Mouse (Mus musculus): ENCODE measurements around the gene Limch1. TPM values are rescaled to one million over a fixed set of nuclear protein-coding genes. Genes with fewer than 3 reads are reported as not detected.

The Limch1 gene
- polyA plus RNA-seq, 2 experiments: 44.4 to 85.3 TPM

DNA sequence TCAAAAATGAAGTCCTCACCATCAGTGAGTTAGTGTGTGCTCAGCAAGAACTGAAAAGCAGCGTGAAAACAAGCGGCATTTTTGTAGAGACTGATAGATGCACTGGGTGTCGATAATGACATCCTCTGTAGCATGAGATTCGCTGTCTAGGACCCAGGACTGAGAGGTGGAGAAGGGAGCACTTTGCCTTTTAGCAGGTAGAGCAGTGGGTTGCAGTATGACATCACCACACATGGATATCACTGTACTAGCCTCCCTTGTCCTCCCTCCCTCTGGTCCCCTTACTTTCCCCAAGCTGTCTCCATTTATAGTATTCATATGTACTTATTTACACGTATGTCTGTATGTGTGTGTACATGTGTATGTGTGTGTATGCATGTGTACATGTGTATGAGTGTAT lies 23.9 kb downstream of the Limch1 start:
- WGBS: 87% methylated on average over 5 of the region's 5 CpGs
- Histone ChIP-seq H3K4me3 (replicated peaks; ENCODE audit: low read length) (no peak overlapping the region), H3K4me2 (replicated peaks; ENCODE audit: low read depth, low read length, severe bottlenecking) (no peak overlapping the region), H3K4me1 (ENCODE audit: control insufficient read depth, insufficient read depth, low read length) (peaks cover 19% of the 10 kb centered on the region), H3K9ac (ENCODE audit: low read depth, low read length, severe bottlenecking) (no peak overlapping the region), H3K27ac (replicated peaks; ENCODE audit: low read depth, low read length) (no peak overlapping the region), H3K9me3 (ENCODE audit: control insufficient read depth, low read length) (no peaks in the 10 kb centered on the region), H3K27me3 (ENCODE audit: control insufficient read depth, insufficient read depth, low read length) (no peaks in the 10 kb centered on the region), H3K36me3 (ENCODE audit: control insufficient read depth, insufficient read depth, low read length) (no peaks in the 10 kb centered on the region)
- no peak for DNase-seq (ENCODE audit: low spot score)
- ATAC-seq (ENCODE audit: low FRiP score, low read depth): no peak
- no peak for TF ChIP-seq POLR2A (IDR thresholded peaks at IDR 0.05; ENCODE audit: borderline replicate concordance, extremely low read depth, insufficient read depth, insufficient read length)

DNA sequence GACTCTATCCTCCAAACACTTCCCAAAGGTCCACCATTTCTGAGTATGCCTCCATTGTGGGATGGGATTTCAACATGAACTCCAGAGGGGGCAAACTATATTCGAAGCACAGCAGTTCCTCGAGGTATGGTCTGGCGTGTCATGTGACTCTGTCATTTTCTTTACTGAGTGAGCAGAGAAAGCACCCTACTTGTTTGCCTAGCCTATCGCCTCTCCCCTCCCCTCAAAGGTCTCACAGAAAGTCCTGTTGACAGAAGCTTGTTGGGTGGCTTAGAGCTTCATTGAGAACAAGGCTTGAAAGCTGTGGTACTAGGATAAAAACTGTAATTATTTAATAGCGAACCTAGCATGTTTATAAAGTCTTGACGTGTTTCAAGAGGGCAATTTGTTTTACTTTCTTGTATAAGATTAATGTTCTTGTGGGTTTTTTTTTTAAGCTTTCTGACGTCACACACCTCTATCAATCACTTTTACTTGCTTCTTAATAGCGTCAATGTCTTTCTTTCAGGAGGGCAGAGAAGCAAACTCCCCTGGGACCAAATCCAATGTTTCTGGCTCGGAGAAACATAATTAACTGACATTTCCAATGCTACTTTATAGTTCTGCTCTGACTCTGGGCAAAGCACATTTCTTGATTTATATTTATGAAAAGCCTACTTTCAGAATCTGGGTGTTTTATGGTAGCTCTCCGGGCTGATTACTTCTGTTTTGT lies 32.5 kb downstream of the Limch1 start:
- no peak for DNase-seq (ENCODE audit: low spot score)
- no peak overlapping the region for H3K4me2 ChIP-seq (replicated peaks; ENCODE audit: low read depth, low read length, severe bottlenecking)
- no peaks in the 10 kb centered on the region for H3K27me3 ChIP-seq (ENCODE audit: control insufficient read depth, insufficient read depth, low read length)
- no peak overlapping the region for H3K4me3 ChIP-seq (replicated peaks; ENCODE audit: low read length)
- ATAC-seq (ENCODE audit: low FRiP score, low read depth): no peak
- H3K9ac ChIP-seq (ENCODE audit: low read depth, low read length, severe bottlenecking): no peak overlapping the region
- H3K9me3 ChIP-seq (ENCODE audit: control insufficient read depth, low read length): no peaks in the 10 kb centered on the region
- no peaks in the 10 kb centered on the region for H3K36me3 ChIP-seq (ENCODE audit: control insufficient read depth, insufficient read depth, low read length)
- no peak for TF ChIP-seq POLR2A (IDR thresholded peaks at IDR 0.05; ENCODE audit: borderline replicate concordance, extremely low read depth, insufficient read depth, insufficient read length)
- no peak overlapping the region for H3K27ac ChIP-seq (replicated peaks; ENCODE audit: low read depth, low read length)
- peaks cover 16% of the 10 kb centered on the region for H3K4me1 ChIP-seq (ENCODE audit: control insufficient read depth, insufficient read depth, low read length)
- 57% methylated on average over 10 of the region's 10 CpGs for WGBS

DNA sequence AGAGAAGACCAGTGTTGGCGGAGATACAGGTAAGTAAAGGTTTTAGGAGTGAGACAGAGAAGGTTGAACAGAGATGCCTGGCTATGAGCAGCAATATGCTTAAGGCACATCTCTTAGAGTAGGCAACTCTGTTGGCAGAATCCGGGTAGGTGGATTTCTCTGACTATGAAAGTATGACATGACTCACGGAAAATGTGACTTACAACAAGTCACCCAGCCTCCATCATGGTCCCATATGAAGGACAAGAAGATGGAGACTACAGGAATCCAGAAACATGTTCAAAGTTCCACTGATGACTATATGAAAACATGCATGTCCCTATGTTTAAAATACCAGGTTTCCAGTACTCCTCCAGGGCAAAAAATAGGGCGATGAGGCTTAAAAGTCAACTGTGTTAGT lies 34.7 kb downstream of the Limch1 start:
- H3K9me3 ChIP-seq (ENCODE audit: control insufficient read depth, low read length): no peaks in the 10 kb centered on the region
- H3K9ac ChIP-seq (ENCODE audit: low read depth, low read length, severe bottlenecking): no peak overlapping the region
- no peak overlapping the region for H3K4me2 ChIP-seq (replicated peaks; ENCODE audit: low read depth, low read length, severe bottlenecking)
- 98% methylated on average over 4 of the region's 4 CpGs for WGBS
- H3K4me1 ChIP-seq (ENCODE audit: control insufficient read depth, insufficient read depth, low read length): peaks cover 14% of the 10 kb centered on the region; the same call in 1 of the 2 replicates
- H3K36me3 ChIP-seq (ENCODE audit: control insufficient read depth, insufficient read depth, low read length): no peaks in the 10 kb centered on the region
- ATAC-seq (ENCODE audit: low FRiP score, low read depth) (no peak), DNase-seq (ENCODE audit: low spot score) (no peak)
- H3K27me3 ChIP-seq (ENCODE audit: control insufficient read depth, insufficient read depth, low read length): no peaks in the 10 kb centered on the region
- no peak overlapping the region for H3K27ac ChIP-seq (replicated peaks; ENCODE audit: low read depth, low read length)
- H3K4me3 ChIP-seq (replicated peaks; ENCODE audit: low read length): no peak overlapping the region
- TF ChIP-seq POLR2A (IDR thresholded peaks at IDR 0.05; ENCODE audit: borderline replicate concordance, extremely low read depth, insufficient read depth, insufficient read length): no peak

DNA sequence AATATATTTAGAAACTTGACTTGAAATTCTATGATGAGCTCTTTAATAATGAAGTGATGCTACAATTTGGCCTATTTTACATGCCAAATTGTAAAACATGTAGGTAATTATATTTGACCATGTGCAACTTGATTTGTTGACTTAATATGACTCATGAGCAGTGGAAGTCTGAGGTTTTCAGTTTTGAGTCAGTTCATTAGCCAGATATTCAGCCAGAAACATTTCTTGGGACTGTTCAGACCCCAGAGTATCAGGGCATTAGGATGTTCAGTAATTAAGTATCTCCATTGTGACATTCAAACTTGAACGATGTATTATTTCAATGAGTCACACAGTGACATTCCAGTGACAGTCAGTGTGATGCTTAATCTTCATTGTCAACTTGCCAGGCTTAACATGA lies 35.9 kb downstream of the Limch1 start:
- Histone ChIP-seq H3K27me3 (ENCODE audit: control insufficient read depth, insufficient read depth, low read length) (no peaks in the 10 kb centered on the region), H3K4me1 (ENCODE audit: control insufficient read depth, insufficient read depth, low read length) (peaks cover 10% of the 10 kb centered on the region; the same call in 1 of the 2 replicates), H3K36me3 (ENCODE audit: control insufficient read depth, insufficient read depth, low read length) (no peaks in the 10 kb centered on the region), H3K4me2 (replicated peaks; ENCODE audit: low read depth, low read length, severe bottlenecking) (no peak overlapping the region), H3K9me3 (ENCODE audit: control insufficient read depth, low read length) (no peaks in the 10 kb centered on the region), H3K4me3 (replicated peaks; ENCODE audit: low read length) (no peak overlapping the region), H3K27ac (replicated peaks; ENCODE audit: low read depth, low read length) (no peak overlapping the region), H3K9ac (ENCODE audit: low read depth, low read length, severe bottlenecking) (no peak overlapping the region)
- no peak for DNase-seq (ENCODE audit: low spot score)
- 87% methylated on average over 1 of the region's 1 CpGs for WGBS
- no peak for ATAC-seq (ENCODE audit: low FRiP score, low read depth)
- TF ChIP-seq POLR2A (IDR thresholded peaks at IDR 0.05; ENCODE audit: borderline replicate concordance, extremely low read depth, insufficient read depth, insufficient read length): no peak

DNA sequence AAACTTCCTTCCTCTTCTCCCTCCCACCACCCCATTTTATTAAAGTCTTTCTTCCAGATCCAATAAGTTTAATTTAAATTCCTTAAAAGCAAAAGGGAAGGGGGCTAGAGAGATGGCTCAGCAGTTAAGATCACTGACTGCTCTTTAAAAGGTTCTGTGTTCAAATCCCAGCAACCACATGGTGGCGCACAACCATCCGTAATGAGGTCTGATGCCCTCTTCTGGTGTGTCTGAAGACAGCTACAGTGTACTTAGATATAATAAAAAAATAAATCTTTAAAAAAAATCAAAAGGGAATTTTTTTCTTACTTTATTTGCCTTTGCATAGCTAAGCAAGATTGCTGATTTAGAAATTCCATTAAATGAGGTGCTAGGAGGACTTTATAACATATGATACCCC lies 37.2 kb downstream of the Limch1 start:
- Histone ChIP-seq H3K9ac (ENCODE audit: low read depth, low read length, severe bottlenecking) (no peak overlapping the region), H3K4me3 (replicated peaks; ENCODE audit: low read length) (no peak overlapping the region), H3K4me1 (ENCODE audit: control insufficient read depth, insufficient read depth, low read length) (peaks cover 14% of the 10 kb centered on the region), H3K9me3 (ENCODE audit: control insufficient read depth, low read length) (no peaks in the 10 kb centered on the region), H3K36me3 (ENCODE audit: control insufficient read depth, insufficient read depth, low read length) (no peaks in the 10 kb centered on the region), H3K4me2 (replicated peaks; ENCODE audit: low read depth, low read length, severe bottlenecking) (no peak overlapping the region), H3K27me3 (ENCODE audit: control insufficient read depth, insufficient read depth, low read length) (no peaks in the 10 kb centered on the region), H3K27ac (replicated peaks; ENCODE audit: low read depth, low read length) (no peak overlapping the region)
- TF ChIP-seq POLR2A (IDR thresholded peaks at IDR 0.05; ENCODE audit: borderline replicate concordance, extremely low read depth, insufficient read depth, insufficient read length): no peak
- DNase-seq (ENCODE audit: low spot score) (no peak), ATAC-seq (ENCODE audit: low FRiP score, low read depth) (no peak)
- WGBS: 92% methylated on average over 2 of the region's 2 CpGs
